Mouse (Mus musculus): ENCODE measurements around the gene Lep. TPM values are rescaled to one million over a fixed set of nuclear protein-coding genes. Genes with fewer than 3 reads are reported as not detected.

Gene Lep
- total RNA-seq, 1 experiment, result not detected

- no peak for TF ChIP-seq CHD2 (IDR thresholded peaks at IDR 0.05; ENCODE audit: low read depth, low read length)
- TF ChIP-seq MAFK (IDR thresholded peaks at IDR 0.05; ENCODE audit: insufficient read depth, low read depth, low read length), result no peak
- TF ChIP-seq HCFC1 (IDR thresholded peaks at IDR 0.05; ENCODE audit: borderline replicate concordance, insufficient read depth, low read length), result no peak
- no peak for TF ChIP-seq ZC3H11A (IDR thresholded peaks at IDR 0.05; ENCODE audit: borderline replicate concordance, low read depth, low read length)
- TF ChIP-seq ZNF384 (IDR thresholded peaks at IDR 0.05; ENCODE audit: low read depth, low read length), result no peak
These were observed 27.6 kb upstream of the Lep start for GRCm38 (mm10) chr6:29032411-29032810.

GRCm38 (mm10) chr6:29033981-29034646, 25.9 kb upstream of the Lep start:
- peaks cover 0 to 8% of the 10 kb centered on the region in 2 experiments; a peak in 3 of 4 replicates for H3K4me1 ChIP-seq (ENCODE audit: control insufficient read depth in 2 of 2, insufficient read depth in 2 of 2, low read length in 2 of 2, poor library complexity in 1 of 2)
- no peaks in the 10 kb centered on the region for H3K36me3 ChIP-seq (ENCODE audit: control insufficient read depth, insufficient read depth, low read length, poor library complexity, severe bottlenecking)
- no peak overlapping the region for H3K4me3 ChIP-seq (ENCODE audit: insufficient read depth in 1 of 2, low read depth in 1 of 2, low read length in 2 of 2, poor library complexity in 1 of 2, severe bottlenecking in 1 of 2)
- H3K9ac ChIP-seq (ENCODE audit: insufficient read depth, low read depth, low read length, poor library complexity, severe bottlenecking), result no peak overlapping the region
- TF ChIP-seq MAFK (IDR thresholded peaks at IDR 0.05; ENCODE audit: insufficient read depth, low read depth, low read length), result no peak
- TF ChIP-seq CHD2 (IDR thresholded peaks at IDR 0.05; ENCODE audit: low read depth, low read length), result no peak
- TF ChIP-seq ZNF384 (IDR thresholded peaks at IDR 0.05; ENCODE audit: low read depth, low read length), result no peak
- no peak for TF ChIP-seq HCFC1 (IDR thresholded peaks at IDR 0.05; ENCODE audit: borderline replicate concordance, insufficient read depth, low read length)
- no peaks in the 10 kb centered on the region for H3K9me3 ChIP-seq (ENCODE audit: control insufficient read depth, insufficient read depth, low read depth, low read length)
- in situ Hi-C loops (cut with MboI; ENCODE audit: low sequenced_read_pairs in 2 of 2, unreplicated experiment in 2 of 2), result no loop called here
- no peak for DNase-seq (ENCODE audit: low read depth, low spot score)
- 0 out of 2 replicates have a peak overlapping the region, but pooled peaks have one; percentile 12 for H3K27ac ChIP-seq (ENCODE audit: insufficient read depth, low read depth, low read length, poor library complexity, severe bottlenecking)

More at GRCm38 (mm10) chr6:29032411-29032810, 27.6 kb upstream of the Lep start:
- no peak overlapping the region for H3K4me3 ChIP-seq (ENCODE audit: insufficient read depth in 1 of 2, low read depth in 1 of 2, low read length in 2 of 2, poor library complexity in 1 of 2, severe bottlenecking in 1 of 2)
- no peaks in the 10 kb centered on the region for H3K36me3 ChIP-seq (ENCODE audit: control insufficient read depth, insufficient read depth, low read length, poor library complexity, severe bottlenecking)
- H3K9me3 ChIP-seq (ENCODE audit: control insufficient read depth, insufficient read depth, low read depth, low read length), result no peaks in the 10 kb centered on the region
- H3K9ac ChIP-seq (ENCODE audit: insufficient read depth, low read depth, low read length, poor library complexity, severe bottlenecking), result no peak overlapping the region
- no peak for DNase-seq (ENCODE audit: low read depth, low spot score)
- H3K27ac ChIP-seq (ENCODE audit: insufficient read depth, low read depth, low read length, poor library complexity, severe bottlenecking), result no peak overlapping the region; the same call in 1 of the 2 replicates
- peaks cover 7 to 14% of the 10 kb centered on the region in 2 experiments for H3K4me1 ChIP-seq (ENCODE audit: control insufficient read depth in 2 of 2, insufficient read depth in 2 of 2, low read length in 2 of 2, poor library complexity in 1 of 2)
- in situ Hi-C loops (cut with MboI; ENCODE audit: low sequenced_read_pairs in 2 of 2, unreplicated experiment in 2 of 2), result no loop called here

DNA sequence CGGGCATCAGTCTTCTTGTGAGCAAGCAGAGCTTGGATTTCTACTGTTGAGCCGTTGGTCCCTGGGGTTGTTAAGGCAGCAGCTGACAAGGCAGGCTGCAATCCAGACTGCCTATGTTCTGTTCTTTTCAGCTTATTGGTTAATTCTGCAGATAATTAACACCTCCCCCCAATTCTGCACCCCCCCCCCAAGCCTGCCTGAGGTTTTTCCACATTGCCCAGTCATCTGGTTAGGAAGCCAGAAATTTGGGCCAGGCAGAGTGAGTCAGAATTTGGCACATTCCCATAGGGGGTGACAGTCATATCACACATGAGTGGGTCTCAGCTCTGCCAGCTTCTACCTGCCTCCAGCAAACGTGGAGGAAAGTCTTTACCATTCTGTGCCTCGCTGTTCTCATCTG, 23.3 kb upstream of the Lep start:
- H3K9me3 ChIP-seq (ENCODE audit: control insufficient read depth, insufficient read depth, low read depth, low read length), result no peaks in the 10 kb centered on the region
- peaks cover 0 to 6% of the 10 kb centered on the region in 2 experiments; a peak in 2 of 4 replicates for H3K4me1 ChIP-seq (ENCODE audit: control insufficient read depth in 2 of 2, insufficient read depth in 2 of 2, low read length in 2 of 2, poor library complexity in 1 of 2)
- no peak overlapping the region for H3K9ac ChIP-seq (ENCODE audit: insufficient read depth, low read depth, low read length, poor library complexity, severe bottlenecking)
- no peak overlapping the region for H3K4me3 ChIP-seq (ENCODE audit: insufficient read depth in 1 of 2, low read depth in 1 of 2, low read length in 2 of 2, poor library complexity in 1 of 2, severe bottlenecking in 1 of 2)
- DNase-seq (ENCODE audit: low read depth, low spot score), result no peak
- in situ Hi-C loops (cut with MboI; ENCODE audit: low sequenced_read_pairs in 2 of 2, unreplicated experiment in 2 of 2), result no loop called here
- no peak for TF ChIP-seq ZC3H11A (IDR thresholded peaks at IDR 0.05; ENCODE audit: borderline replicate concordance, low read depth, low read length)
- no peak for TF ChIP-seq ZNF384 (IDR thresholded peaks at IDR 0.05; ENCODE audit: low read depth, low read length)
- no peak for TF ChIP-seq HCFC1 (IDR thresholded peaks at IDR 0.05; ENCODE audit: borderline replicate concordance, insufficient read depth, low read length)
- TF ChIP-seq CHD2 (IDR thresholded peaks at IDR 0.05; ENCODE audit: low read depth, low read length), result no peak
- TF ChIP-seq MAFK (IDR thresholded peaks at IDR 0.05; ENCODE audit: insufficient read depth, low read depth, low read length), result no peak
- no peak overlapping the region for H3K27ac ChIP-seq (ENCODE audit: insufficient read depth, low read depth, low read length, poor library complexity, severe bottlenecking)
- no peaks in the 10 kb centered on the region for H3K36me3 ChIP-seq (ENCODE audit: control insufficient read depth, insufficient read depth, low read length, poor library complexity, severe bottlenecking)

DNA sequence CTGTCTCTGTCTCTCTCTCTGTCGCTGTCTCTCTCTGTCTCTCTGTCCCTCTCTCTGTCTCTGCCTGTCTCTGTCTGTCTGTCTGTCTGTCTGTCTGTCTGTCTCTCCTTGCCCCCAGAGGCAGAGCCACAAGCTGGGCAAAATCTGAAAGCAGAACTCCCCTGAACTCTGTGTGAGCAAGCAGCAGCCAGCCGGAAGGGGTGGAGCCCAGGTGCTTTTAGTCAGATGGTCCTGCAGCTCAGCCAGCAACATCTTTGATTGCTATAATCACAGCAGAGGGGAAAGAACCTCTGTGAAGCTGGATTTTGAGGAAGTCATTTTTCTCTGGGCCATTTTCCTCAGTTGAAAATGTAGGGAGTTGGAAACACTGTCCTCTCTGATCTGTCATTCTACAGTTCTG, 19.8 kb upstream of the Lep start:
- H3K9me3 ChIP-seq (ENCODE audit: control insufficient read depth, insufficient read depth, low read depth, low read length), result no peaks in the 10 kb centered on the region
- no peaks in the 10 kb centered on the region for H3K36me3 ChIP-seq (ENCODE audit: control insufficient read depth, insufficient read depth, low read length, poor library complexity, severe bottlenecking)
- H3K4me3 ChIP-seq (ENCODE audit: insufficient read depth in 1 of 2, low read depth in 1 of 2, low read length in 2 of 2, poor library complexity in 1 of 2, severe bottlenecking in 1 of 2), result no peak overlapping the region
- H3K4me1 ChIP-seq (ENCODE audit: control insufficient read depth in 2 of 2, insufficient read depth in 2 of 2, low read length in 2 of 2, poor library complexity in 1 of 2), result no peaks in the 10 kb centered on the region
- no peak overlapping the region for H3K9ac ChIP-seq (ENCODE audit: insufficient read depth, low read depth, low read length, poor library complexity, severe bottlenecking)
- TF ChIP-seq MAFK (IDR thresholded peaks at IDR 0.05; ENCODE audit: insufficient read depth, low read depth, low read length) (no peak), ZC3H11A (IDR thresholded peaks at IDR 0.05; ENCODE audit: borderline replicate concordance, low read depth, low read length) (no peak), HCFC1 (IDR thresholded peaks at IDR 0.05; ENCODE audit: borderline replicate concordance, insufficient read depth, low read length) (no peak), ZNF384 (IDR thresholded peaks at IDR 0.05; ENCODE audit: low read depth, low read length) (no peak), CHD2 (IDR thresholded peaks at IDR 0.05; ENCODE audit: low read depth, low read length) (no peak)
- in situ Hi-C loops (cut with MboI; ENCODE audit: low sequenced_read_pairs in 2 of 2, unreplicated experiment in 2 of 2), result no loop called here
- no peak overlapping the region for H3K27ac ChIP-seq (ENCODE audit: insufficient read depth, low read depth, low read length, poor library complexity, severe bottlenecking)
- DNase-seq (ENCODE audit: low read depth, low spot score), result no peak

Measured in ES-E14 (cell line).